Mouse (Mus musculus) Patski (cell line): Measurements from ENCODE around the gene Xndc1. TPM values are rescaled to one million over a fixed set of nuclear protein-coding genes. Genes with fewer than 3 reads are reported as not detected.
"Not testable (repeated sequence)": the region's sequence is repeated elsewhere in the genome, so short reads cannot be mapped to it uniquely, and the experiment has no call there.

Source experiments
- ATAC-seq: fragments of 100-300 bp; one replicate; pipeline ENCODE4 v1.8.0; 2021
- CTCF ChIA-PET: fragments of 350-600 bp; sonication (Branson Sonifier 250); formaldehyde crosslinking; loops from one replicate; lab custom pipeline; 2022; ENCODE audit warnings: inconsistent platforms; lab: Charles Lee
- POLR2A ChIA-PET: fragments of 350-600 bp; sonication (Branson Sonifier 250); formaldehyde crosslinking; loops from one replicate; lab custom pipeline; 2022; ENCODE audit warnings: antibody characterized with exemption, inconsistent platforms; lab: Charles Lee
- DNase-seq: peaks from one replicate; pipeline ENCODE4 v3.0.0-alpha.2; 2011; ENCODE audit warnings: low read depth, low spot score
- H3K27me3 ChIP-seq: fragments of 371-371 bp; one replicate; pipeline ENCODE4 v1.5.1; 2021
- CTCF ChIP-seq: fragments of 100-300 bp; IDR thresholded peaks from one replicate; pipeline ENCODE4 v1.5.1; 2021
- in situ Hi-C: fragments of 300-500 bp; cut with MboI; formaldehyde crosslinking; loops from 3 replicates; pipeline ENCODE4 v1.11.1; 2018; ENCODE audit warnings: low pct_unique_long_range_greater_than_20kb, mixed read lengths
- polyA plus RNA-seq: library from polyadenylated mRNA; unstranded; gene quantifications from one replicate; pipeline ENCODE4 v1.2.3, GENCODE M21; 2021

The Xndc1 gene
- polyA plus RNA-seq, 1 experiment from 2014 or later: 13.1 TPM

DNA sequence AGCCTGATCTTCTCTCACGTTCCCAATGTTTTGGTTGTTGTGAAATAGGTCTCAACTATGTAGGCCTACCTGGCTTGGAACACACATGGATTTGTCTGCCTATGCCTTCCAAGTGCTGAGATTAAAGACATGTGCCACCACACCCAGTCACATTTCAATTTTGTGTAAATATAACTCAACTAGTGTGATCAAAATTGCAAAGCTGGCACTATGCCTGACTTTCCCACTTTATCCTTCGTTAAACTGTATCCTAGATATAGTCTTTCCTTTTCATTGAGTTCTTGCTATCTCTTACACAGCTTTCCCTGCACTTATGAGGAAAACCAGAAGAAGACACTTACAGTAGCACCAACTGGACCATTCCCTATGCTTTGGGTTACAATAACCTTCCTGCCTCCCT lies 29.8 kb upstream of the Xndc1 start:
- DNase-seq (no peak), ATAC-seq (no peak)
- CTCF ChIA-PET: interaction anchor here (1.4 to 2.3 kb wide), 2 partner anchors 9 to 13 kb away, joined by 3 to 8 read pairs; no protein-coding TSS in a partner anchor
- TF ChIP-seq CTCF: no peak
- in situ Hi-C loops: no loop called here
- POLR2A ChIA-PET: no interaction called here
- no peaks in the 10 kb centered on the region for H3K27me3 ChIP-seq

DNA sequence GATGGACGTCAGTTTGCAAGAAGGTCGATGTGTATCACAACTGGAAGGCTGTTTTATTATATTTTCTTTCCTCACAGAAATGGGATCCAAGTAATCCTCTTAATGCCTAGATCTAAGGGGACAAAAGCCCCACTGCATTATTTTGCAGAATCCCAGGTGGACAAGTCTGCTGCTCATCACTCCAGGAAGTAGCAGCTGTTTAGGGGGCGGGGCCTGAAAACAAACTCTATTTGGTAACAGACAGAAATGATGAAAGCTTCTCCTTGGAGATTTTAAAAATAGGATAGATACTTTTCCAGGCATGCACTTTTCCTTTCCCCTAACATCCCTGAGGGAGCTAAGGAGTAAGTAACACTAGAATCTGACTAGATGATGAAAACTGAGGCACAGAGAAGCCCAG lies 28.0 kb upstream of the Xndc1 start:
- in situ Hi-C loops: no loop called here
- ATAC-seq: no peak
- no peak for TF ChIP-seq CTCF
- DNase-seq: no peak
- no peaks in the 10 kb centered on the region for H3K27me3 ChIP-seq
- POLR2A ChIA-PET: interaction anchor here (0.7 kb wide), 1 partner anchor 363 kb away, joined by 4 read pairs; no protein-coding TSS in a partner anchor
- CTCF ChIA-PET: interaction anchor here (1.5 kb wide), 1 partner anchor 24 kb away, joined by 3 read pairs; no protein-coding TSS in a partner anchor

DNA sequence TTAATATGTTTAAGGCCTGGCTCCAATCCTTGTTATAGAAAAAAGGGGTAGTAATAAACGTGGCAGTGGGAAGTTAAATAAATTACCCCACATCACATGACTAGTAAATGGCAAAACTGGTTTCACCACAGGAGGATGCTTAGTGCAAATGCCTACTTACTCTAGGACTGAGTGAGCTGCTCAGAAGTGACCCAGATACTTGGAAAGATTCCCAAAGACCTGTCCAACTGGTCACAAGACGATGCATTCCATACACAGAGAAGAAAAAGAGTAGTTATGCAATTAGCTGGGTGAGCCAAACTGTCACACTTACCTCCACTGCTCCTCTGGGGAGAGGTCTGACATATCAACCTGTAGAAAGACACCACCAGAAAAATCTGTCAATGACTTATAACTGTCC lies 23.0 kb upstream of the Xndc1 start:
- in situ Hi-C loops: no loop called here
- DNase-seq (no peak), ATAC-seq (no peak)
- no peak for TF ChIP-seq CTCF
- H3K27me3 ChIP-seq: no peaks in the 10 kb centered on the region
- CTCF ChIA-PET: interaction anchor here (0.9 kb wide), 1 partner anchor 9 kb away, joined by 3 read pairs; no protein-coding TSS in a partner anchor
- POLR2A ChIA-PET: no interaction called here

DNA sequence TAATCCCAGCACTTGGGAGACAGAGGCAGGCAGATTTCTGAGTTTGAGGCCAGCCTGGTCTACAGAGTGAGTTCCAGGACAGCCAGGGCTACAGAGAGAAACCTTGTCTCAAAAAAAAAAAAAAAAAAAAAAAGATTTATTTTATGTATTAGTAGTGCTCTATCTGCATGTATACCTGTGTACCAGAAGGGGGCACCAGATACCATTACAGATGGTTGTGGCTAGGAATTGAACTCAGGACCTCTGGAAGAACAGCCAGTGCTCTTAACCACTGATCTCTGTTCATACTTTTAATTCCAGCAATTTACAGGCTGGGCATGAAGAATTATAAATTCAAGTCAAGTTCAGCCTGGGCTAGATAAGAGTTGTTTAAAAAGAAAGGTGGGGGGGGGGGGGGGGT lies 16.8 kb upstream of the Xndc1 start:
- DNase-seq, in situ Hi-C loops, CTCF ChIA-PET, ATAC-seq, POLR2A ChIA-PET, H3K27me3 ChIP-seq: not testable (repeated sequence)
- peak; percentile 45 for TF ChIP-seq CTCF

DNA sequence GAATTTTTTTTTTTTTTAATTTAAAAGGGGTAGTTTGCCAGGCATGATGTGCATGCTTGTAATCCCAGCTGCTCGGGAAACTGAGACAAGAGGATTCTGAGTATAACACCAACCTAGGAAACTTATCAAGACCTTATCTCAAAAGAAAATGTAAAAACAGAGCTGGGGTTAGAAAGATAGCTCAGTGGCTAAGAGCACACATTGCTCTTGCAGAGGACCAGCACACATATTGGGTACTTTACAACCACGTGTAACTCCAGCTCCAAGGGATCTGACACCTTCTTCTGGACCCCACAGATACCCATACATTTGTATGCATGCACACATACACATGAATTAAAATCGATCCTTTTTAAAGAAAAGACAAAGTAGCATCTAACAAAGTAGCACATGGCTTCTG lies 4.0 kb upstream of the Xndc1 start:
- ATAC-seq: no peak
- in situ Hi-C loops: no loop called here
- no peak for DNase-seq
- TF ChIP-seq CTCF: no peak
- ChIA-PET POLR2A (interaction anchor here (0.7 kb wide), 1 partner anchor 170 kb away, joined by 4 read pairs; no protein-coding TSS in a partner anchor), CTCF (interaction anchor here (1.0 kb wide), 1 partner anchor 34 kb away, joined by 3 read pairs; no protein-coding TSS in a partner anchor)
- H3K27me3 ChIP-seq: no peaks in the 10 kb centered on the region

DNA sequence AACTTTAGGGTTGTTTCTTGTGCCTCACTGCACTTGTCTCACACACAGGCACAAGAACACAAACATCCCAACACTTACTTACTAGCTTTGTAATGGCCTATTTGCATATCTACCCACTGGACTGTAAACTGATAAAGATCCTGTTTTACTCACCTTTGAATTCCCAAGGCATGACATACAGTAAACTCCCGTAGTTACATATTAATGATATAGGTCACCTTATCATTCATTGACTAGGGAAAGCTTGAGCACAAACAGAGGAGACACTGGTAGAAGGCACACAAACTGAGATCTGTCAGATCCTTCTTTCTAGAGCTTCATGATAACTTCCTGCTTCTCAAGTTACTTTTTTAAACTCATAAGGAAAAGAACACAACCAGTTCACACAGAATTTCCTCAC lies 3.1 kb upstream of the Xndc1 start:
- CTCF ChIA-PET: interaction anchor here (1.2 kb wide), 1 partner anchor 16 kb away, joined by 3 read pairs; no protein-coding TSS in a partner anchor

DNA sequence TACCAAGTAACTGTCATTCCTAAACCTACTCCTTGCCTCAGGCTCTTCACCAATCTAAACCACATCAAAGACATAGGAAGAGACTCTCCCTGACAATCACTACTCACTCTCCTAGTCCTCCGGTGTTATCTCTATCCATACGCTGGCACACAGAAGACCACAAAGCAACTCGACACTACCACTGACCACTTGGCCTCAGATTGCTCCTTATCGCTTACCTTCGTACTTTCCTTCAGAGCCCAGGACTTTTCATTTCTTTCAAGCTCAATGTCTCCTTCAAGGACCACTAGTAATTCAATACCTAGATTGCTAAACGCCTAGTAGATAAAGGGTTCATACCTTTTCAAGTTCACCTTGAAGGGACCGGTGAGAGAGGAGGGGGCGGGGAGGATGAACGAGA lies 1.4 kb upstream of the Xndc1 start:
- H3K27me3 ChIP-seq: no peaks in the 10 kb centered on the region
- CTCF ChIA-PET: interaction anchor here (1.1 kb wide), 1 partner anchor 65 kb away, joined by 3 read pairs; no protein-coding TSS in a partner anchor
- POLR2A ChIA-PET: interaction anchor here (0.6 kb wide), 1 partner anchor 9 kb away, joined by 3 read pairs; no protein-coding TSS in a partner anchor
- TF ChIP-seq CTCF: no peak
- DNase-seq: no peak
- ATAC-seq: no peak
- in situ Hi-C loops: no loop called here

More for the DNA sequence above, 3.1 kb upstream of the Xndc1 start:
- no peak for TF ChIP-seq CTCF
- no peaks in the 10 kb centered on the region for H3K27me3 ChIP-seq
- DNase-seq (no peak), ATAC-seq (no peak)
- POLR2A ChIA-PET: interaction anchor here (1.1 kb wide), 1 partner anchor 87 kb away, joined by 3 read pairs; no protein-coding TSS in a partner anchor
- in situ Hi-C loops: no loop called here

DNA sequence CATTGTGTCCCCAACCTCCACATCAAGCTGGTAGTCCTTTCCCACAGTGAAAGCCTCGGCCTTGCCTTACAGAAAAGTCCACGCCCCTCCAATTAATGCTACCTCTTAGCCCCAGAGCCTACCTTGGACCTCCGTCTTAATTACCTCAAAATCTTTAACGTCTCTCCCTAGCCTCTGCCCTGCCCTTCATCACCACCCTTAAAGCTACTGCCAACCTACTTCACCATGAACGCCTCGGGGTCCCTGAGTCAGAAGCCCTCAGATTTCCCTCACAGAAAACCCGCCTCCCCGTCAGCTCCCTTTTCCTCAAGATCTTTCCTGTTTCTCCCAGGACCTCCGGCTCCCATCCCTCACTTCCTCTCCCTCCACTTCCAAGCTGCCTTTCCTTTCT lies 661 bp upstream of the Xndc1 start:
- ChIA-PET POLR2A (no interaction called here), CTCF (interaction anchor here (1.1 kb wide), 1 partner anchor 144 kb away, joined by 3 read pairs; no protein-coding TSS in a partner anchor)
- no peaks in the 10 kb centered on the region for H3K27me3 ChIP-seq
- DNase-seq (no peak), ATAC-seq (peak; percentile 4)
- no peak for TF ChIP-seq CTCF
- in situ Hi-C loops: no loop called here

DNA sequence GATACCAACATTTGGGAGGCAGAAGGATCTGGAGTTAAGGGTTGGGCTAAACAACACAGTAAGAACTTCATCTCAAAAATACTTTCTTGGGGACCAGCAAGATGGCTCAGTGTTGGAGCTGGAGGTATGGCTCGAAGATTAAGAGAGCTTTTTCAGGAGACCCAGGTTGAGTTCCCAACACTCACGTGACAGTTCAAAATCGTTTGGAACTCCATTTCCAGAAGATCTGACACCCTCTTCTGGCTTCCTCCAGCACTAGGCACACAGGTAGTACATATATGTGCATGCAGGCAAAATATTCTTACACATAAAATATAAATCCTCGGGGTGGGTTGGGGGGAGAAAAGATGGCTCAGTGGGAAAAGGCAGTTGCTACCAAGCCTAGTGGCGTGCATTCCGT lies 1.1 kb downstream of the Xndc1 start:
- in situ Hi-C loops: no loop called here
- DNase-seq: no peak
- no peak for TF ChIP-seq CTCF
- ATAC-seq: no peak
- POLR2A ChIA-PET: interaction anchor here (0.9 kb wide), 1 partner anchor 10 kb away, joined by 4 read pairs; no protein-coding TSS in a partner anchor
- CTCF ChIA-PET: interaction anchor here (1.0 kb wide), 1 partner anchor 413 kb away, joined by 3 read pairs; no protein-coding TSS in a partner anchor
- H3K27me3 ChIP-seq: no peaks in the 10 kb centered on the region

DNA sequence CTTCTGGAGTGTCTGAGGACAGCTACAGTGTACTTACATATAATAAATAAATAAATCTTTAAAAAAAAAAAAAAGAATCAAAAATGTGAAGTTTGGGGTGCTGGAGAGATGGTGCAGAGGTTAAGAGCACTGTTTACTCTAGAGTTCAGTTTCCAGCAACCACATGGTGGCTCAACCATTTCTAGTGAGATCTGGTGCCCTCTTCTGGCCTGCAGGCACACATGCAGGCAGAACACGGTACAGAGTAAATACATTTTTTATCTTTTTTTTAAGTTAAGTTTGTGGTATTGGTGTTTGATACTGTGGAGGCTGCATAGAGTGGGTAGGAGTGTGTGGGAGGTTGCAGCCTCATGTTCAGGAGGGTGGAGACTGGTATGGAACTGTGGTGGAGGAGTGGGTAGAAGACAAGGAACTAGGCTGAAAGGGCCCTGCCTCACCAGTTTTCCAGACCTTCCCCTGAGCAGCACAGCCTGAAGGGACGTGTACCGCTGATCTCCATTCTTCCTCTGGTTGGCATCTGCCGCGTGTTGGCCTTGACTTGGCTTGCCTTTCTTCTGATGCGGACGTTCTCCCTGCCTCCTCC lies 11.5 kb downstream of the Xndc1 start:
- H3K27me3 ChIP-seq: no peaks in the 10 kb centered on the region
- TF ChIP-seq CTCF: peak; percentile 68
- DNase-seq (no peak), ATAC-seq (no peak)
- POLR2A ChIA-PET: no interaction called here
- in situ Hi-C loops: loop anchor here (5.0 kb wide), 2 partner anchors 160 to 415 kb away; partner anchors contain the start of gene Clpb
- CTCF ChIA-PET: interaction anchor here (0.5 to 0.6 kb wide), 2 partner anchors 151 to 162 kb away, joined by 3 read pairs; no protein-coding TSS in a partner anchor

DNA sequence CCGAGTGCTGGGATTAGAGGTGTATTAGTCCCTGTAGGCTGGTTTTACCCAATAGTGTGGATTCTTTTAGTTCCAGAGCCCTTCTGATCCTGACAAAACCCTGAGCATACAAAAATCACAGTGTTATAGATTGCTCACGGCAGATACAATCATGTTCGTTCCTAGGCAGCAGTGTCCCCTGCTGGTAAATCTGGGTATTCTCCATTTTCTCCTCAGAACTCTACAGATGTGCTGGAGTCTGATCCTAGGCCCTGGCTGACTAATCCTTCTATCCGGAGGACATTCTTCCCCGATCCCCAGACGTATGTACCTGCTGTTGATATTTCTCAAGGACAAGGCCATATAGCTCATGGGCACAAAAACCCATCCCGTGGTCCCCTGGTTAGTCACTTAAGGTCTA lies 13.2 kb downstream of the Xndc1 start:
- no peak for DNase-seq
- no peaks in the 10 kb centered on the region for H3K27me3 ChIP-seq
- in situ Hi-C loops: loop anchor here (5.0 kb wide), 2 partner anchors 161 to 416 kb away; partner anchors contain the start of gene Clpb
- CTCF ChIA-PET: interaction anchor here (0.9 to 1.7 kb wide), 2 partner anchors 63 to 425 kb away, joined by 3 to 4 read pairs; no protein-coding TSS in a partner anchor
- TF ChIP-seq CTCF: no peak
- no peak for ATAC-seq
- POLR2A ChIA-PET: no interaction called here
